Mouse (Mus musculus): ENCODE measurements around the gene Lpp.

The Lpp gene

GRCm38 (mm10) chr16:24826390-24826789 is 433.1 kb downstream of the Lpp start:
- no peak for DNase-seq

- DNase-seq, result no peak
These were observed 435.0 kb downstream of the Lpp start for GRCm38 (mm10) chr16:24828207-24828803.

DNA sequence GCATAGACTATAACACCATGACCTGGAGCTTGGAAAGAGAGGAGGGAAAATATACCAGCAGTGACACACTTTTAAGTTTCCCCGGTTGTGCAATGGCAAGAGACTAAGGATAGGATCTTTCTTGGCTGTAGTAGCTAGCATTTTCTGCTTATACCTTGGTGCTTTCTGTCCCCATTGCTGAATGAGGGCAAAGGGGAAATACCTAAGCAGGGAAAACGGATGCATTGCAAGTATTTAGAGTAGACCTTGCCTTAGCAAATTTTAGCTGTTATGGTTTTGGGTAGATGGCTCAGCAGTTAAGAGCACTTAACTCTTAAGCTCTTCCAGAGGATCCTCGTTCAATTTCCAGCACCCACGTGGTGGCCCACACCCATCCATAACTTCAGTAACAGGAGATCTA is 436.6 kb downstream of the Lpp start:
- DNase-seq, result no peak

- no peak for DNase-seq
These were observed 437.6 kb downstream of the Lpp start for GRCm38 (mm10) chr16:24830939-24831338.

- DNase-seq, result no peak
These were observed 439.9 kb downstream of the Lpp start for GRCm38 (mm10) chr16:24833221-24833620.

GRCm38 (mm10) chr16:24834536-24834935 is 441.2 kb downstream of the Lpp start:
- DNase-seq, result no peak

- DNase-seq, result no peak
These were observed 443.2 kb downstream of the Lpp start for GRCm38 (mm10) chr16:24836550-24836949.

- DNase-seq, result no peak
These were observed 445.7 kb downstream of the Lpp start for GRCm38 (mm10) chr16:24839018-24839417.

DNA sequence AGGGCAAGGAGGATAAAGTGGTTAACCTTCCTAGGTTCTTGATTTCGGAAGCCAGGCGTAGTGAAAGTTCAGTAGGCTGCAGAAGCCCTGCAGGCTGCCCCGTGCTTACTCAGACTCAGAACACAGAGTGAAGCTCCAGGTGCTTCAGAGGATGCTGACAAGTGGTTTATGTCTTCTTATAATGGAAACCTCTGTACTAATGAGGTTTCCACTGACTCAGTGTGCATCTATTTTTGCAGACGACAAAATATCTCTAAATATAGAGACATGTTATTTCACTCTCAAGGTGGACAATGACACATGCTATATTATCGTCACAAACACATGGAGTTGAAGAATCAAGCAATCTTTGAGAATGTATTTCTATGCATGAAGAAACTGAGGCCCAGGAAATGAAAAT is 446.8 kb downstream of the Lpp start:
- no peak for DNase-seq

GRCm38 (mm10) chr16:24846141-24846540 is 452.8 kb downstream of the Lpp start:
- DNase-seq, result no peak

DNA sequence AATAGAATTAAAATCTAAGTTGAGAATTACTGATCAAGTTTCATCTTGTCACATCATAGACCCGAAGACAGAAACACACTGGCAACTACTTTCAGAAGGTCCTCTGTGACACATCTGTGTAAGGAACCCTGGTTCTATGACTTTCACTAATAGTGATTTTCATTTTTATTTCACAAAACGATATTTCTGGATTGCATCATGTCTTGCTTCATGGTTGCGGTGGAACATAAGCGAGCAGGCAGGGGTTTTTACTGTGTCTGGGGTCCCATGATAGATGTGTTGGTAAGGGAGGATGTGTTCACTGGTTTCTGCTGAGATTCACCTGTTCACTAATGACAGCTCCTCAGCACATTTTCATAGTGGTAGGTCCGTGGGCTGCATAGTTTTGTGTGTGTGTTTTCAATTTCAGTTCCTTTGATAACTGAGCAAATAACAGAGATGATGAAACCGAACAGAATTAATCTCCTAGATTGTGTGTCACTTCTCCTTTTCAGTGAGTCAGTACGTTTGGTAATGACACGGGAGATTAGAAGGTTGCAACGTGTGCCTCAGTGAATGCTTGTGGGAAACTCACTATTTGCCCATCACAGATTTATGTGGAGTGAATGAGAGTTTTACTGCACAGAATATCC is 466.3 kb downstream of the Lpp start:
- DNase-seq, result no peak

GRCm38 (mm10) chr16:24860445-24860844 is 467.1 kb downstream of the Lpp start:
- no peak for DNase-seq

DNA sequence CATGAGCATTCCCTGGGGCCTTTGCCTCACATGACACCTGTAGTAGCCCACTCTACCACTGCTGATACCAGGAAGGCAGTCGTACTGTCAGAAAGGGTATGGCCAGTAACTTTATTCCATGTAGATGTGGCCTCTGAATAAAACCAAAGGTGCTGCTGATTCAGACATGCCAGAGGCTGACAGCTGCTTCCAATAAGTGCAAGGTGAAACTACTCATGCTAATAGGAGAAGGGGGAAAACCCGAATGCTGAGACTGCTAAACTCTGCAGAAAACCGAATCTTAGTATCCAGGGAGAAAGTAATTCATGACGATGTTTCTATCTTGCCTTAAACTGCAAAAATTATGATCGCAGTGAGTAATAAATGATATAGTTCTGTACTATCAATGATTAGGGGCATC is 468.1 kb downstream of the Lpp start:
- no peak for DNase-seq

DNA sequence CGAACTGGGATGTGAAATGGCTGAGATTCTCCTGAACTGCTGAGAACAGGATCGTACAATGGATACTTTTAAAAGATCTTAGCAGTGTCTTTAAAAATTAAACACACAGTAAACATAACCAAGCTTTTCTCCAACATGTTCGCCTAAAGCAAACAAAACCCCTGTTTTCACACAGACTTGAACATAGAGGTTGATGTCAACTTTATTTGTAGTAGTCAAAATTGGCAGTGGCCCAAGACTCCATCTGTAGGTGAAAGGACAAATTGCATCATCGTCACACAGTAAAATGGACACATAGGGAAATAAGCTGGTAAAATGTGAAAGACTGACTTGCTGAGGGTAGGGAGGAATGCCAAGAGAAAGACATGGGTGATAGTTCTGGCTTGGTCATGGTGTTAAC is 480.9 kb downstream of the Lpp start:
- peak; percentile 72 for DNase-seq

DNA sequence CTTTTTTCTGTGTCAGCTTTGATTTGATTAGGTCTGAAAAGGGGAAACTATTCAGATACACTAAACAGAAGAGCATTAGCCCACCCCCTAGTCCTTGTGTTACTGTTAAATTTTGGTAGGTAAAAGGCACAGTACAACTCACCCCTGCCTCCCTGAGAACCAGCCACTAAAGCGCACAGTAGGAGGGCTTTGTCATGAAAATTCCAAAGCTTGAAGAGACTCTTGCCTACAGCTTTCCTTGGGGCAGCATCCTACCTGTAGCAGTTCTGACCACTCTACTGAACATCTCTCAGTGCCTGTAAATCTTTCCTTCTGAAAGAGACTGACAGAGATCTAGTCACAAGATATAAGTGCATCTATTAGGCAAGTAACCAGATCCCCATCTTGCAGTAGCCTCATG is 482.4 kb downstream of the Lpp start:
- DNase-seq, result no peak

DNA sequence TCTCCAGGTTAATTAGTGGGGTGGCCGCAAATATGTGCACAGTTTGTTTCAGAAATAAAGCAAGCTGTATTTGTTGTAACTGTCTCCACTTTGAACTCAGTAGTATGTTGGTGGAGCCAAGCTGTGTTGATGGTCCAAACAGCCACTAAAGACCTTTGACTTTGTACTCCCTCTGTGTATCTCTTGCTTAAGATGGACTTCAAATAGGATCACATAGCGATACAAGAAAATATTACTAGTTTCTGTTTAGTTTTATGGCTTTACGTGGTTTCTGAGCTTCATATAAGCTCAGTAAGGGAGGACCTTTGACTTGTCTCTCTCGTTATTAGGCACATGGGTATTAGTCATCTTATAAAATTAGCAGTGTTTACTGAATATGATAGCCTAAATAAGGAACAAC is 485.7 kb downstream of the Lpp start:
- no peak for DNase-seq

DNA sequence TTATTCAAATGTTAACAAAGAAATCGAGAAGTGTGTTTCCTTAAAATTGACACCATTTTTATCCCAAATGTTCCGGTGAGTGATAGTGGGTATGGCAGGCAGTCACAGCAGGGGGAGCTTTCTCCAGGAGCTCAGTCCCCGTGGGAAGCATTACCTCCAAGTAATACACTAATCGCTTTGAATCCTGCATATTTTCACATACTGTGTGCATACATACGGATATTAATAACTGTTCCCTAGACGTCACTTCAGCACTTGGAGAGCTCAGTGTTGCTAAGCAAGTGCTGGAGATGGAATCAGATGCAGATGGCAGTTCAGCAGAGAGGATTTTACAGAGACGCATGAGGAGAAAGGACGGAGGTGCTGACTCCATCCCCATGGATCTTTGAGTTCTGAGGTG is 487.4 kb downstream of the Lpp start:
- DNase-seq, result no peak

DNA sequence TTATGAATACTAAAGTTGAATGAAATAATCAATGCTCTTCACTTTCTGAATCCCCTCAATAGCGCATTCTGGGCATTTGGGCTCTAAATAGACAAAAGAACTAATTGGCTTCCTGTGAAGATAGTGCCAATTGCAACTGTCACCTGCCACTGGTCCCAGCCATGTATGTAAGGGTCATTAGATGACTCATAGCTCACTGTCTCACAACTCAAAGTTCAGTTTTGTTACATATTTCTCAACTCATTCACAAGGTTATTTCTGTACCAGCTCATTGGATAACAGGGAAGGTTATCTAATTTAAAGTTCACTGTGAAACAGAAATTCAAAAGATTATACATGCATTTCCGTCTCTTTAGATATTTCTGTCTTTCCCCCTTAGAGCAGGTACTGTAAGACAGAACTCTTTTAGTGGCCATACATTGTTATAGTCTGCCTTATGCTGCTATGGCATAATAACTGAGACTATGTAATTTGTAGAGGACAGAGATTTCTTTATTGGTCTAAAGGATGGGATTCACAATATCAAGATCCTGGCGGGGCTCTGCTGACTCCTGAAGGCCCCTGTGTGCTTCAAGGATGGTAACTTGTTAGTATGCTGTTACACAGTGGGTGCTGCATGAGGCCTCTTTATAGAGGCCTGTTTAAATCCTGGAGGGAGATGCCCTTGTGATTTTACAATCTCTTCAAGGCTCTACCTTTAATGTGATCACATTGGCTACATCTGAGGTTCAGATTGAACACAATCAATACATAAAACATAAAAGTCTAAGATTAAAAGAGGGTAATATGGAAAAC is 488.9 kb downstream of the Lpp start:
- DNase-seq, result no peak

GRCm38 (mm10) chr16:24884017-24884416 is 490.7 kb downstream of the Lpp start:
- DNase-seq, result no peak

DNA sequence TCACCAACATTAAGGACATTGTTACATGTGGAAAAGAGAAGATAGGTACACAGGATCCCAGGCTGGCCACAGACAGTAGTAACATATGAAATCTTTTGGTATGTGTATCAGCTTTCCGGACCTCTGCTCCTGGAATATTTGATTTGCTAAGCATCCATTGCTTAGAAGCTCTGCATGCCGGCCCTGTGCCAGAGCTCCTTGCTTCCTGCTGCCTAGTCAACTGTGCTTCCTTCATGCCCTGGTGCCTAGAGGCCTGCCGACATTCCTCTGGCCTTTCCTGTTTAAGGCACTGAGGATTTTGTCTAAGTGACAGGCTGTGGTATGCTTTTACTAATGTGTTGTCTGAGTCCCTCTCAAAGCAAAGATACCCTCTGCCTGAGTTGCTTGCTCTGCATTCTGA is 493.0 kb downstream of the Lpp start:
- DNase-seq, result peak; percentile 46

DNA sequence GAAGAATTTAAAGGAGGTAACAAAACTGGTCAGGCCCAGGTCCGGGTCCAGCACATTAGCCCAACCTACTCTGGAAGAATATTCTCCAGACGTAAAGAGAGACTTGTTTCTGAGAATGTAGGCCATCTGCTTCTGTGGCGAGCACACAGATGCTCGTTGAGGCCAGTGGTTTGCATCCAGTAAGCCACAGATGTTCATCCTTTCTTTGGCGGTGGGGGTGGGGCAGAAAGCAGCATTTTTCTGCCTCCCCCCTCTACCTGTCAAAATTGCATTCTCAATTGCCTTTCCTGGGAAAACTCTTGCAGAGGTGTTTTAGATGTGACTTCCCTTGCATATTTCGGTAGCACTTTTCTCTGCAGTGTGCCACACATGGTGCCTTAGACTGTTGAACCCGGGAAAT is 493.6 kb downstream of the Lpp start:
- no peak for DNase-seq

GRCm38 (mm10) chr16:24891453-24891852 is 498.1 kb downstream of the Lpp start:
- DNase-seq, result peak; percentile 68

- DNase-seq, result no peak
These were observed 501.9 kb downstream of the Lpp start for GRCm38 (mm10) chr16:24895160-24895559.

GRCm38 (mm10) chr16:24897641-24898040 is 504.3 kb downstream of the Lpp start:
- peak; percentile 17 for DNase-seq

All from lung, postnatal 14 days (tissue).